Comparison of ENCODE assay signal across 15 mouse cellular contexts in the genomic region with DNA sequence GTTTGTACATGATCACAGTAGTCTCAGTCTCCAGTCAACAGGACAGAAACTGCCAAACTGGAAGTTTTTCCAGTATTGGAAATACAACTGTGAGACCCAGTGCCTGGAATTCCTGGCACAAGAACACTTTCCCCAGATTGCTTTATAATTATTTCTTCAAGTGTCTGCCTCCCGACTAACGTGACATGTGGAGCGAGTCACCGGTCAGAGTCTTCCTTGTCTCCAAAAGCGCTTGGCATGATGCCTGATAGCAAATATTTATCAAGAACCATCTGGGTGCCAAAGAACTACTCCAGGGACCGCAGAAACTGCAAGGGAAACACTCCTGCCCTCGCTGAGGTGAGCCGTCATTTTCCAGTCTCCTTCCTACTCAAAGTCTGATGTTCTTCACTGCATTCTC. TPM values are rescaled to one million over a fixed set of nuclear protein-coding genes. Genes with fewer than 3 reads are reported as not detected.
DNase-seq lines count a peak whose midpoint lies in the region; ATAC-seq and TF ChIP-seq lines count a peak whose summit lies in the region.
"Had no signal": no experiment of that assay in that cellular context is flagged by ENCODE, and none has a peak within 500 bp of the region (broad histone marks: within the 10 kb centered on the region; RNA-seq: fewer than 3 reads in every experiment).

No protein-coding gene starts in this region.

- H3K4me2 ChIP-seq in kidney, embryonic 15.5 days = no peak overlapping the region
- H3K4me2 ChIP-seq in lung, embryonic 16.5 days (ENCODE audit: low read depth, low read length) = 0 out of 2 replicates have a peak overlapping the region, but pooled peaks have one; percentile 4
- H3K4me2 ChIP-seq: hindbrain, embryonic 14.5 days; liver, embryonic 12.5 days had no signal

- ATAC-seq in kidney, embryonic 15.5 days (replicated peaks; ENCODE audit: low FRiP score) = no peak
- peak; percentile 78 for ATAC-seq in lung, embryonic 16.5 days (ENCODE audit: low read depth)
- no peak for ATAC-seq in megakaryocyte progenitor cell, adult 5-6 weeks (replicated peaks; ENCODE audit: poor library complexity)
- ATAC-seq: liver, embryonic 12.5 days had no signal

- H3K9me3 ChIP-seq in kidney, embryonic 15.5 days (replicated peaks) = no peaks in the 10 kb centered on the region
- H3K9me3 ChIP-seq in lung, embryonic 16.5 days (ENCODE audit: control insufficient read depth, low read length) = no peaks in the 10 kb centered on the region
- H3K9me3 ChIP-seq: liver, embryonic 12.5 days had no signal

- no peak for TF ChIP-seq POLR2A in kidney, adult 2 months (IDR thresholded peaks at IDR 0.05; ENCODE audit: low read depth, low read length)

- no peaks in the 10 kb centered on the region for H3K27me3 ChIP-seq in kidney, adult 2 months (replicated peaks; ENCODE audit: control insufficient read depth, insufficient read depth, low read length)
- H3K27me3 ChIP-seq in kidney, embryonic 15.5 days = 0 out of 2 replicates have a peak, but pooled peaks cover 2% of the 10 kb centered on the region
- no peaks in the 10 kb centered on the region for H3K27me3 ChIP-seq in lung, embryonic 16.5 days (ENCODE audit: control insufficient read depth, insufficient read depth, low read depth, low read length)
- H3K27me3 ChIP-seq: liver, embryonic 12.5 days had no signal

- no peaks in the 10 kb centered on the region for H3K4me1 ChIP-seq in kidney, adult 2 months (ENCODE audit: control insufficient read depth, insufficient read depth, low read length)
- H3K4me1 ChIP-seq in kidney, embryonic 15.5 days = peaks cover 6% of the 10 kb centered on the region
- peaks cover 13% of the 10 kb centered on the region for H3K4me1 ChIP-seq in lung, embryonic 16.5 days (replicated peaks; ENCODE audit: control insufficient read depth, insufficient read depth, low read length)
- H3K4me1 ChIP-seq: liver, embryonic 12.5 days had no signal

- TF ChIP-seq CTCF in kidney, adult 2 months (conservative IDR thresholded peaks at IDR 0.05; ENCODE audit: insufficient read depth, insufficient read length, low read depth, low read length) = no peak

- no peaks in the 10 kb centered on the region for H3K36me3 ChIP-seq in kidney, adult 2 months (ENCODE audit: control insufficient read depth, insufficient read depth, low read length)
- no peaks in the 10 kb centered on the region for H3K36me3 ChIP-seq in kidney, embryonic 15.5 days
- H3K36me3 ChIP-seq in lung, embryonic 16.5 days (ENCODE audit: control insufficient read depth, insufficient read depth, low read length) = no peaks in the 10 kb centered on the region
- H3K36me3 ChIP-seq: liver, embryonic 12.5 days had no signal

- peak; percentile 56 for DNase-seq in kidney, adult 2 months
- DNase-seq in 416B (ENCODE audit: low read depth) = peak; percentile 13
- DNase-seq in brain, adult 2 months (ENCODE audit: low read depth, low spot score) = peak; percentile 26
- DNase-seq in gastrocnemius, adult 8-10 months (ENCODE audit: low spot score in 2 of 2) = no peak
- DNase-seq: adrenal gland, adult 8-10 months; cerebellum, adult 11 months; embryo, embryonic 11 days; gastrocnemius, postnatal 25 days; kidney, postnatal 10 days had no signal

- H3K9ac ChIP-seq in kidney, embryonic 15.5 days = no peak overlapping the region
- H3K9ac ChIP-seq in lung, embryonic 16.5 days (ENCODE audit: low read length) = no peak overlapping the region
- H3K9ac ChIP-seq: hindbrain, embryonic 14.5 days; liver, embryonic 12.5 days had no signal

- no peak overlapping the region for H3K27ac ChIP-seq in kidney, adult 2 months (ENCODE audit: insufficient read depth, low read depth, low read length)
- no peak overlapping the region for H3K27ac ChIP-seq in kidney, embryonic 15.5 days
- H3K27ac ChIP-seq in lung, embryonic 16.5 days (ENCODE audit: low read length) = peak overlapping the region; percentile 79
- H3K27ac ChIP-seq: hindbrain, embryonic 14.5 days; liver, embryonic 12.5 days had no signal

- WGBS in kidney, adult 2 months = 32% methylated on average over 8 of the region's 8 CpGs
- WGBS in kidney, embryonic 15.5 days = 56% methylated on average over 8 of the region's 8 CpGs
- 10% methylated on average over 8 of the region's 8 CpGs for WGBS in lung, embryonic 16.5 days

- H3K4me3 ChIP-seq in kidney, adult 2 months (ENCODE audit: insufficient read depth, low read depth, low read length) = no peak overlapping the region
- H3K4me3 ChIP-seq in kidney, embryonic 15.5 days (replicated peaks) = no peak overlapping the region
- H3K4me3 ChIP-seq in lung, embryonic 16.5 days (ENCODE audit: low read length) = no peak overlapping the region
- H3K4me3 ChIP-seq: liver, embryonic 12.5 days; myocyte had no signal

RNA-seq across cellular contexts. Expression of a gene that starts 45.6 kb away (rescaled TPM):
- polyA plus RNA-seq in kidney, adult 2 months (2012; rRNA removed) = 0.18 and 0.33 TPM in 2 replicates
- 6.6 and 7.2 TPM in 2 replicates for polyA plus RNA-seq in kidney, embryonic 15.5 days (2015; fragmentation: Nextera tagmentation; extraction: Ambion mirVana)
- polyA plus RNA-seq in lung, embryonic 16.5 days (2015; fragmentation: Nextera tagmentation; extraction: Ambion mirVana) = 7.4 and 7.5 TPM in 2 replicates
- total RNA-seq in gastrocnemius, adult 8-10 months (2022) = under 1 TPM; 0.11 to 0.22 (median 0.14) TPM
- 1.1 and 1.5 TPM in 2 replicates for total RNA-seq in megakaryocyte progenitor cell, adult 5-6 weeks (2015)
- total RNA-seq in megakaryocyte progenitor cell, adult 5-6 weeks (2017) = 1.4 and 1.6 TPM in 2 replicates
- polyA plus RNA-seq: myocyte had no signal

Comparison
In these comparisons a context has a peak if more than half of its experiments do, and no peak if none do; other contexts are left out.
1. DNase-seq: peak in kidney, adult 2 months (single experiment), 416B (single experiment) and brain, adult 2 months (single experiment); none in gastrocnemius, adult 8-10 months (0 of 2).